Mouse (Mus musculus): ENCODE measurements at regions not wholly inside any gene's neighbourhood (a gene's known extent, or its start where the extent isn't known, plus 50 kb on each side); places are given as distances from the start of the nearest gene placed in this dataset.

DNA sequence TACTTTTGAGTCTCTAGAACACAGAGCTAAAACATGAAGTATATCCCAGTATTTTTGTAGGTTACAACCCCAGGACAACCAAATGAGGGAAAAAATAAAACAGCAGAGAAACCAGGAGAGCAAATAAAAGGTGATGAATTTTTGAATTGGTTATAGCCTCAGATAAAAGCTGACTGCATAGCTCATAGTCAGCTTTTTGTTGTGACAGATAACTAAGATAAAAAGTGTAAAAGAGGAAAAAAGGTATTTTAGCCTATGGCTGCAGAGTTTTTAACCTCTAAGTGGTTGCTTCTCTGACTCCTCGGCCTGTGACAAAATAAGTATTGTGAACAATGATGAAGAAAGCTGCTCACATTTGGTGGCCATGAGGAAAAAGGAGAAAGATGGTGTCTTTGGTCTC, 111.6 kb upstream of the Tbc1d5 start:
- no peak for ATAC-seq (replicated peaks; ENCODE audit: insufficient number of reproducible peaks, low FRiP score, low TSS enrichment, poor library complexity, severe bottlenecking)

DNA sequence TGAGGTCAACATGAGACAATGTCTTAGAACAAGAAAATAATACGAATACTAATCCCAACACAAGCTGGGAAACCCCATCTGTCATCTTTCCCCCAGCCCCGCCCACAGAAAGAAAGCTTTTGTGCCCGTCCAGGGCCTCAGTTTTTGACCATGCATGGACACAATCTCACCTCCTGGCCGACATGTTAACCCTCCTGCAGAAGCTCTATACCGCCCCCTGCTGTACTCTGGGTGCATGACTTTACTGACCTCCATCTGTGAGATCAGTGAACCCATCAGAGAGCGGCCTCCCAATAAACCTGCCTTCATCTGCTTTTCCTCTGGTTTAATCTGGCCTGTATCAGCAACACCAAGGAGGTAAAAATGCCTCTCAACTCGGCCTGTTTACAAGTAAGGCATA, 109.6 kb upstream of the Tbc1d5 start:
- peak; percentile 79 for ATAC-seq (replicated peaks; ENCODE audit: insufficient number of reproducible peaks, low FRiP score, low TSS enrichment, poor library complexity, severe bottlenecking)

DNA sequence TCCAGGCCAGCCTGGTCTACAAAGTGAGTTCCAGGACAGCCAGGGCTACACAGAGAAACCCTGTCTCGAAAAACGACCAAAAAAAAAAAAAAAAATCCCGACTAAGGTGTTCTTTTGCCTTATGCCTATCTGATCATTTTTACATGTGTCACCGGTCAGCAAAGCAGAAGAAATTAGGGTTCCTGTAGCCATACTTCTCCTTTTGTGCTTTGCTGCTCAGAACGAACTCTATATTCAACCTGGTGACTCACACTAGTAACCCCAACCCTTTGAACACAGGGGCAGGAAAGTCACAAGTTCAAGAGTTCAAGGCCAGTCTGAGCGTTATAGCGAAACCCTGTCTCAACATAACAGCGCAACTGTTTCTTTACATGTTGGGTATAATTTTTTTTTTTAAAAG, 108.7 kb upstream of the Tbc1d5 start:
- ATAC-seq (replicated peaks; ENCODE audit: insufficient number of reproducible peaks, low FRiP score, low TSS enrichment, poor library complexity, severe bottlenecking) = 0 out of 2 replicates have a peak, but pooled peaks have one; percentile 43

DNA sequence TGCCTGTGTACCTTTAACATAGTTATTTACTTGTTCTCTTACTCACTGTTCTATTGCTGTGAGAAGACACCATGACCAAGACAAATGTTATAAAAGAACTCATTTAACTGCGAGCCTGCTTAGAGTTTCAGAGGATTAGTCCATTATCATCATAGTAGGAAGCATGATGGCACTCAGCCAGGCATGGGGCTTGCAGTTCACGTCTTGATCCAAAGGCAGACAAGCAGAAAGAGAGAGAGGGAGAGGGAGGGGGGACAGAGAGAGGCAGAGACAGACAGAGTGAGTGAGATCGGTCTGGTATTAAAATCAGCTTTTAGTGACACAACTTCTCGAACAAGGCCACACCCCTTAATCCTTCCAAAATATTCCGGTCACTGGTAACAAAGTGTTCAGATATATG, 106.2 kb upstream of the Tbc1d5 start:
- ATAC-seq (replicated peaks; ENCODE audit: insufficient number of reproducible peaks, low FRiP score, low TSS enrichment, poor library complexity, severe bottlenecking) = no peak

DNA sequence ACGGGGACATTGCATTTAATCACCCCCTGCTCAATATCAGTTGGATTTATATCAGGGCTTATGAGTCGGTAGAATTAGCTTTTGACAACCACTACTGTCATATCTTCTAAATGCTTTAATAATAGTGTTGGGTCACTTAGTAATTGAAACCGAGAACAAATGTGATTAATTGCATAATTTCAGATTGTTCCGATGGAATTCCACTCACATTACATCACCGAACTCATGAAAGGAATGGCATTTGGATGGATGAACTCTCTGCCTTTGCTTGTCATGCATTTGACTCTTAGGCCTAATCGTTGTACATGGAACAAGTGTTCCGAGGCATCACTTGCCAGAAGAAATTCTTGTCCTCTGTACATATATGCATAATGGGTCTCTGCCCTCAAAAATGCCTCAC, 99.6 kb upstream of the Tbc1d5 start:
- ATAC-seq (replicated peaks; ENCODE audit: insufficient number of reproducible peaks, low FRiP score, low TSS enrichment, poor library complexity, severe bottlenecking) = no peak

DNA sequence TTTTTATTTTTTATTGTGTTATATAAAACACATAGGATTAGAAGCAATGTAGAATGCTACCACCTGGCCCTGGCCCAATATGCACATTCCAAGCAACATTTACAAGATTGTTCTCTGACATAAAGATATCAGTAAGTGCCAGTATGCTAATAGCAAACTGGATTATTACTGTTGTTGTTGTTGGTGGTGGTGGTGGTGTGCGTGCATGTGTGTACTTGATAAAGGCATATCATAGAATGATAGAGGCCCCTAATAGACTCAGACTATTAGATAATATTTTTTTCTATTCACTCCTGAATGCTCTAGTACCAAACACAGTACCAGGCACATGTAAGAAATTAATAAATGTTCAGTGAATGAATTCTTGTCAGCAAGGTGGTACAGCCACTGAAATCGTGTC, 98.9 kb upstream of the Tbc1d5 start:
- ATAC-seq (replicated peaks; ENCODE audit: insufficient number of reproducible peaks, low FRiP score, low TSS enrichment, poor library complexity, severe bottlenecking) = no peak

DNA sequence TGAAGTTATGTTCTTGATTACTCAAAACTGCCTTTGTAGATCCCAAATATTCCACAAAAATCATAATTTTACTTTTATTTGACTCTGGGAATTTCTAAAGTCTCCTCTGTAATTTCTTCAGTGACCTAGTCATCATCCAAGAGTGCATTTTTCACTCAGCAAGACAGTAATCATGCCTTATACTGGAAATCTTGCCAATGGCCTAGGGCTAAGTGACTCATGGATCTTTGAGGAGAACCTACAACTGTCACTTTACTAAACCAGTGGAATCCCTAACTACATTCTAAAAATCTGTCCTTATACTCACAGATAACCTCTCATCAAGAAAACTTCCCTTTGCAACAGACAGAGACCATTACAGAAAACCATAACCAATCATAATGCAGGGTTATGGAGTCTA, 98.0 kb upstream of the Tbc1d5 start:
- no peak for ATAC-seq (replicated peaks; ENCODE audit: insufficient number of reproducible peaks, low FRiP score, low TSS enrichment, poor library complexity, severe bottlenecking)

DNA sequence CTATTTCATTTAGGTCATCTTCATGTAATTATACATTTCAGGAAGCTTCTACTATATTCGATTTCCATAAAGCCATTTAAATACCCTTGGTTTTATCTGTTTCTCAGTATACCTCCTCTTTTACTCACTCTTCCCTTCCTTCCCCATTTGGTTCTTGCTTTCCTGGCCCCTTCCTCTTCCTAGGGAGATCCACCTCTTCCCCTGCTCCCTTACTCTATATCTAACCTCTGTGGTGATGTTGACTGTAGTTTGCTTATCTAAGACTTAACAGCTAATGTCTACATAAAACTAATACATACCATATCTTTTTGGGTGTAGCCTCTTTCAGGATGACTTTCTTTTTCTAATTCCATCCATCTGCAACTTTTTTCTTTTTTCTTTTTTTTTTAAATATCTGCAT, 92.9 kb upstream of the Tbc1d5 start:
- no peak for ATAC-seq (replicated peaks; ENCODE audit: insufficient number of reproducible peaks, low FRiP score, low TSS enrichment, poor library complexity, severe bottlenecking)

DNA sequence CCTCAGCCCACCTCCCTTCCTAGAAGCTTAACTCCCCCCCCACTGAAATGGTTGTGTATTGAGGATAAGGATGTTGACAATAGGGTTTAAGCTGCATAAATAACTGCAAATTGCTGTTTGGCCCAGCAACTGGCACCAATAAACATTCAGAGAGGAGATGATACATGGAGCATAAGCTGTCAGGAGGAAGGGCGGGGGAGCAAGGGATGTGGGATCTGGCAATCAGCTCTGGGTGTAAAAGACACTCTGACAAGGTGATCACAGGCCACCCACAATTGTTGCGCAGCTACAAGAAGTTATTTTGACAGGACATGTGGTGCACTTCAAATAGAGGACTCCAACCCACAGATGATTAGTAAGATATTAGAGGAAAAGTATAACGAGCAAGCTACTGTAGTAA, 83.8 kb upstream of the Tbc1d5 start:
- no peak for ATAC-seq (replicated peaks; ENCODE audit: insufficient number of reproducible peaks, low FRiP score, low TSS enrichment, poor library complexity, severe bottlenecking)

DNA sequence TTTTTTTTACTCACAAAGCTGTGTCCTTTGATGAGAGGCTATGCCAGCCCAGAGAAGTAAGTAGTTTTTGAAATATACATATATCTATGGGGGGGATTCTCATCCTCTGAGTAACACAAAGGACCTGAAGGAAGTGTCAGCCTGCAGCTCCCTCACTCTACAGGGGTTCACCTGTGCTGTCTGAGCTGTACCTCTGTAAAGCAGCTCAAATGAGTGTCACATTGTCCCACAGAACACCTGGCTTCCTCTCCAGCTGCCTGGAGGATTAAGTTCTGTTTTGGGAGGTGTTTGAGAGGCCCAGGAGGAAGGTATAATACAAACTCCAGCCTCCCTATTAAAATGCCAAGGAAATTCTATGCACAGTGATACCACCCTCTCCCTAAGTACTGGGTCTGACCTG, 83.3 kb upstream of the Tbc1d5 start:
- ATAC-seq (replicated peaks; ENCODE audit: insufficient number of reproducible peaks, low FRiP score, low TSS enrichment, poor library complexity, severe bottlenecking) = no peak

DNA sequence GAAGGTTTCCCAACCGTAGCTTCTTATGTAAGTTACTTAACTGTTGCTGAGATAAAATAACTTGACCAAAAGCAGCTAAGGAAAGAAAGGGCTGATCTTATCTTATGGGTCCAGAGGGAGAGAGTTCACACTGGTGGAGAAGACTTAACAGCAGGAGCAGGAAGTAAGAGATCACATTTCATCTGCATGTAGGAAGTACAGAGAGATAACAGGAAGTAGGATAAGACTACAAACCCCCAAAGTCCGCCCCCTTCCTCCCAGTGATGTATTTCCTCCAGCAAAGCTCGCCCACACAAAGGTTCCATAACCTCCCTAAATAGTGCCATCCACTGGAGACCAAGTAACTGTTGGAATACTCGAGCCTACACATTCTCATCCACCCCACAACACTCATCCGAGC, 79.2 kb upstream of the Tbc1d5 start:
- ATAC-seq (replicated peaks; ENCODE audit: insufficient number of reproducible peaks, low FRiP score, low TSS enrichment, poor library complexity, severe bottlenecking) = no peak

DNA sequence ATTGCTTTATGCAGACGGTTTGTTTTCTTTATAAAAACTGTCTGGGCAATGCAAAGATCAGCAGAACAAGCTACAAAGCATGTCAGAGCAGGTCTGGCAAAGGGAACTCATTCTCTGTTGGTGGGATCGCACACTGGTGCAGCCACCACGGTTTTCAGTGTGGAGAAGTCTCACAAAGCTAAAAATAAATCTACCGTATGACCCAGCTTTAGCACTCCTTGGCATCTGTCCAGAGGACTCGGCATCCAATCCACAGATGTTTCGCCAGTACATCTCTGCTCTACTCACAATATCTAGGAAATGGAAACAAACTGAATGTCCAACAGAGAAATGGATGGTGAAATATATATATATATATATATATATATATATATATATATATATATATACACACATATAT, 69.4 kb upstream of the Tbc1d5 start:
- no peak for ATAC-seq (replicated peaks; ENCODE audit: insufficient number of reproducible peaks, low FRiP score, low TSS enrichment, poor library complexity, severe bottlenecking)

DNA sequence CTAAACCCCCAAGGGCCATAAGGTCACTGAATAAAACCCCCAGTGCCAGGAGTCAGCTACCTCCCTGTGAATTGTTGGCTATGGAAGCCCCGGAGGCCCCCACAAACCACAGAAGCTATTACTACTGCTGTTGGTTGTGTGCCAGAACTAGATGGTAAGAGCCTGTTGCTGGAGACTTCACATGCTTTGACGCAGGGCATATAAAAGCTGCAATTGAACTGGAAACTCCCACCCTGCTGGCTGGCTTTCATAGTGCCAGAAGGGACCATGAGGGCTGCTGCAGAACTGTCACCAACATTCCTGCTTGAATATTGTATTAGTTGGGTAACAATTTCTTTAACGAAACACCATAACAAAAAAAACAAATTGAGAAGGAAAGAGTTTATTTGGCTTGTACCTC, 66.9 kb upstream of the Tbc1d5 start:
- no peak for ATAC-seq (replicated peaks; ENCODE audit: insufficient number of reproducible peaks, low FRiP score, low TSS enrichment, poor library complexity, severe bottlenecking)

DNA sequence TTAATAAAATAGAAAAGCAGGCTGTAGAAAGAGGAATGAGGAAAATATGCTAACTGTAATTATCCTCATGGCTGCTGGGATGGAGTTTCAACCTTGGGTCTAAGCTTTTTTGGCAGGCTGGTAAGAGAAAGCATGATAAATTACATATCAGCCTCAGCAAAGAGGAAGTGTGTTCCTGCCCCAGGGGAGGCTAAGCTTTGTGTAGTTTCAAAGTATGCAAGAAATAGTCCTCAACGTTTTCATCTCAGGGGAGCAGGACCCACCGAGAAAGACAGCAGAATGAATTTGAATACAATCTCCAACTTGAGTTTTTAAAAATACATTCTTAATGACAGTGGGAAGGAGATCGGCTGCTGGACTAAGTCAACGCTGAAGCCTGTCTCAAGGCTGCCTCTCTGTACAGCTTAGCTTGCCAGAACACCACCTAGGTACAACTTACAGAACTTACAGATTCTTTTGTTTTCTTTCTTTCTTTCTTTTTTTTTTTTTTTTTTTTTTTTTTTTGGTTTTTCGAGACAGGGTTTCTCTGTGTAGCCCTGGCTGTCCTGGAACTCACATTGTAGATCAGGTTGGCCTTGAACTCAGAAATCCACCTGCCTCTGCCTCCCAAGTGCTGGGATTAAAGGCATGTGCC, 61.3 kb upstream of the Tbc1d5 start:
- no peak for ATAC-seq (replicated peaks; ENCODE audit: insufficient number of reproducible peaks, low FRiP score, low TSS enrichment, poor library complexity, severe bottlenecking)

DNA sequence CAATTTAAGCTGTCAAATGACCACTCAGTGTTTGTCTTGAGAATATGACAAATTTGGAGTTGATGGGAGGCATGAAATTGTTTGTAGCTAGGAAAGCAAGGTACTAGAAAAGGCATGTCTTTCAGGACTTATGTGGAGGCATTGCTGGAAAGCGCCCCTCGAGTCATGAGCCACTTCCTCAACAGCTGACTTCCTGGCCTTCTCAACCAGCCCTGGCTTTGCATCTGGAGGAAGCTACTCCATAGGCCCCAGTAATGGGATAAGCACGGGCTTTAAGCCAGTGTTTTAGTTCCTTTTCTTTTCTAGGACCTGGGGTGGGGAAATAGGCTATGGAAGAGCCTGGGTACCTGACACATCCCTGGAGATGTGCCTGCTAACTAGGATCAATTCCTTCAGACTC, 60.3 kb upstream of the Tbc1d5 start:
- ATAC-seq (replicated peaks; ENCODE audit: insufficient number of reproducible peaks, low FRiP score, low TSS enrichment, poor library complexity, severe bottlenecking) = no peak
